Mouse (Mus musculus): ENCODE data around the gene Tbc1d9b. TPM values are rescaled to one million over a fixed set of nuclear protein-coding genes. Genes with fewer than 3 reads are reported as not detected.
A peak's percentile ranks its signal among the peaks of the same experiment; 100 is the strongest.

Gene Tbc1d9b
- polyA plus RNA-seq, 1 experiment: 36.3 TPM

DNA sequence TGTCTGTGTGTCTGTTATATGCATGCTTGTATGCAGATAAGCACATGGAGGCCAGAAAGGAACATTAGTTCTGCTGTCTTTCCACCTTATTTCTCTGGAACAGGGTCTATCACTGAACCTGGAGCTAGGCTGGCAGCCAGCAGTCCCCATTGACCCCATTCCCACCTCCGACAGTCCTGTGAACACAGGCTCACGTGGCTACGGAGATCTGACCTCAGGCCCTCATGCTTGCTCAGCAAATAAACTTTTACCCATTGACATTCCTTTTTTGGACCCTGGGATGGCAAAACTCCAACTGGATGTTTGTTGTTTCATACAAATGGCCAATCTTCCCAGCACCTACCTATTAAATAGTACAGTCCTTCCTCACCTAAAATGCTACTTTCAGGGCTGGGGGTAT lies 45.2 kb downstream of the Tbc1d9b start:
- DNase-seq (ENCODE audit: low spot score): no peak

GRCm38 (mm10) chr11:50177111-50177510 lies 45.9 kb downstream of the Tbc1d9b start:
- no peak for DNase-seq (ENCODE audit: low spot score)

DNA sequence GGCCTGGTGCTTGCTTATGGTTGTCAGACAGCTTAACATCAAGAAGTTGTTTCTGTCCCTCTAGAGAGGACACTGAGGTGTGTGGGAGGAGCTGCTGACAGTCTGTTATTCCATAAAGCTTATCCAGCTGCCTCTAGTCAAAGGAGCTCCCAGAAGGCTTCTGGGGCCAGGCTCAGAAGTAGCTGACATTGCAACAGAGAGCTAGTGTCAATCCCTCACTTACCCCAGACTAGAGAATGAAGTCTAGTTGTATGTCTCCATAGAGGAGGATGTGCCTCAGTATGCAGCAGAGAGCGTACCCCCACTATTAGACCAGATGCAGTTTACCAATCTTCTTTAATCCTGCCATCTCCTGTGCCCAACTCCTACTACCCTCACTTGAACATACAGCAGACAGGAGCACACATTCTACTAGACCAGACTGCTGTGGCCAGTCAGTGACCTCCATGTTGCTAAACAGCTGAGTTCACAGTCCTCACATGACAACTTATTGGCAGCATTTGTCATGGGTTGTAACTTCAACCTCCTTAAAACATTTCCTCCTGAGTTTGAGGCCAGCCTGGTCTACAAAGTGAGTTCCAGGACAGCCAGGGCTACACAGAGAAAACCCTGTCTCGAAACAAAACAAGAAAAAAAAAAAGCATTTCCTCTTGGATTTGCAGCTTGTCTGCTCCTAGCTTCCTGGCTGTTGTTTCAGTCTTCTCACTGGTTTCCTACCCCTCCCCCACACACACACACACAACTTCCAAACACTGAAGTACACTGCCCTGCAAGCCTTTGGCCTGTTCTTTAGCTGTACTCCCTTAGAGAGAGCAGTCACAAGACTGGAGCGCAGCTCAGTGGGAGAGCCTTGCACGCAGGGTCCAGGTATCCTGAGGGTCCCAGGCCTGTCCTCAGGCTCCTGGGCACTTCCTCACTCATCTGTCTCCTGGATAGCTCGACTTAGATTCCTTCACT lies 47.6 kb downstream of the Tbc1d9b start:
- DNase-seq (ENCODE audit: low spot score): no peak

GRCm38 (mm10) chr11:50180478-50181231 lies 49.5 kb downstream of the Tbc1d9b start:
- DNase-seq (ENCODE audit: low spot score): no peak

DNA sequence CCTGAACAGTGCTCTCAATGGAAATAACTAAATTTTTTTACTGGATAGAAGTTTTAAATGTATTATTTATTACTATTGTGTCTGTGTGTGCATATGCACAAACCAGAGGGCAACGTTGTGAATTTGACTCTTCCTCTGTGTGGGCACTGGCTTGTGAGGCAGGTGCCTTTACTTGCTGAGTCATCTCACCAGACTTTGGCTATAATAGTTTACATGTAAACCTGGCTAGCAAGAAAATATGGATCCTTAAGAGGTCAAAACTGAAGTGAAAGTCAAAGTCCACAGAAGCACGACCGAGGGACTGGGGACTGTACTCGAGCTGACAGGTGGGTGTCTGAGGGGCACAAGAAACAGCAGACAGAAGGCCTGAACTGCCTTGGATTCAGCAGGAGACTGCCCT lies 51.5 kb downstream of the Tbc1d9b start:
- DNase-seq (ENCODE audit: low spot score): no peak

- DNase-seq (ENCODE audit: low spot score): no peak
These were observed 53.6 kb downstream of the Tbc1d9b start for GRCm38 (mm10) chr11:50184788-50185187.

- no peak for DNase-seq (ENCODE audit: low spot score)
These were observed 57.5 kb downstream of the Tbc1d9b start for GRCm38 (mm10) chr11:50188682-50189081.

DNA sequence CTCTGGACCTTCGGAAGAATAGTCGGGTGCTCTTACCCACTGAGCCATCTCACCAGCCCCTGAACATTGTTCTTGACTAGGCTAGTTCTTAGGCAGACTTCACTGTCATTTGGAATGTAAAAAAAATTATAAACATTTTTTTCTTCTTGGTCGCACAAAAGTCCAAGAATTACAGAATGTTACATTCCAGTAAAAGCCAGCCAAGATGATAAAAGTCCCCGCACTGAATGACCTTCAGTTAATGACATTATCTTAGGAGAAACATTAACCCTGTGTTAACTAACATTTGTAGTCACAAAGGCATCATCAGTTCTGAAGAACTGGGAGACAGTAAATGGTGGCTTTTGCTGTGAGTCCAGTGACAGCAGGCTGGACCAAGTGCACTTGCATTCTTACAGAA lies 59.2 kb downstream of the Tbc1d9b start:
- no peak for DNase-seq (ENCODE audit: low spot score)

GRCm38 (mm10) chr11:50192278-50192677 lies 61.1 kb downstream of the Tbc1d9b start:
- DNase-seq (ENCODE audit: low spot score): no peak

GRCm38 (mm10) chr11:50194070-50194469 lies 62.9 kb downstream of the Tbc1d9b start:
- DNase-seq (ENCODE audit: low spot score): no peak

DNA sequence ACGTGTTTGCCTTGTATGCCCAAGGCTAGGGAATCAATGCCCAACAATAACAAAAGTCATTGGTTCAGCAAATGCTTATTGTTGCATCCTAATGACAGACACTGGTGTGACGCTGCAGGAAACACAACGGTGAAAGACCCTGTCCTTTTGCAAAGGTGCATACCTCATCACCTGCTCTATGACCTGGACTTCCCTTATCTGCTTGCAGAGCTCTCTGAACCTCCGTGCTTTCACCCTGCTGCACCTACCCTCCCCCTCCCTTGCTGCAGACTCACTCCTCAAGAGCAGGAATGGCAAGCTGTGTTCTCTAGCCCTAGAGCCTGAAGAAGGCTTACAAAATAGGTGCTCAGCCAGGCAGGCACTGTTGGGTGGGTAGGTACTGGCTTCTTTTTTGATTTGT lies 63.6 kb downstream of the Tbc1d9b start:
- DNase-seq (ENCODE audit: low spot score): no peak

- DNase-seq (ENCODE audit: low spot score): no peak
These were observed 66.3 kb downstream of the Tbc1d9b start for GRCm38 (mm10) chr11:50197500-50197899.

DNA sequence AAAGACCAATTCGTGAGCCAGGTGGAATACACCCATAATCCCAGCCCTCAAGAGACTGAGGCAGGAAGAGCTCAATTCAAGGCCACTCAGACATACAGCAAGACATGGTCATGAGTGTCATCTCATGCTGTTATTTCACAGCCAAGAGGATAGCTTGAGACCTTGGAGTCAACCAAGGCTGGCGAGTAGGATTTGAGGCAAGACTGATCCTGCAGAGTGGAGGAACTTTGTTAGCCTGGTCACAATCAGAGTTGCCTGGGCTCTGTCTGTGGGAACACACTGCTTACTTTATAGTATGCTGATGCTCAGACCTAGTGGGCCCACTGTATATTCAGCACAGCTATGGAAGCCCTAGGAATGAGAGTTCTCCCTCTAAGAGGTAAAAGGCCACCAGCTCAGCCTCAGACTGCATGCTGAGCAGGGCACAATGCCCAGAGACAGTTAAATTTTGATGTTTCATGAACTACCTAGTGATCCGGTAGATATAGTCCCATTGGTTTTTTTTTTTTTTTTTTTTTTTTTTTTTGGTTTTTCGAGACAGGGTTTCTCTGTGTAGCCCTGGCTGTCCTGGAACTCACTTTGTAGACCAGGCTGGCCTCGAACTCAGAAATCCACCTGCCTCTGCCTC lies 67.1 kb downstream of the Tbc1d9b start:
- no peak for DNase-seq (ENCODE audit: low spot score)

DNA sequence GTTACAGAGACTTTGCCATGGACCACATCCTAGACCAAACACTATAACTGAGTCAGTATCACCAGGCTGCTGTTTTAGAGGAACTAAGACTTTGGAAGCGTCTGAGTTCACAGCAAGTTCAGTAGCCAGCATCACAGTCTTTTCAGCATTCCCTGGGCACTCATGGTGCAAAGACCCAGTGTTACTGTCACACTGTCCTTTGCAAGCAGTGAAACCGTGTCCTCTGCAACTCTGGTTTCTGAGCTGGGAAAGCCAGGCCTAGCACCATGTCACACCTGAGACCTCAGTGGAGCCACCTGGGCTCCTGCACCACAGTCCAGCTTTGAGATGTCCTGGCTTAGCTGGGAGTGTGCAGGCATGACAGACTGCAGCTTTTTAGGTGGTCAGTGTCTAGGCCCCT lies 67.7 kb downstream of the Tbc1d9b start:
- DNase-seq (ENCODE audit: low spot score): no peak

DNA sequence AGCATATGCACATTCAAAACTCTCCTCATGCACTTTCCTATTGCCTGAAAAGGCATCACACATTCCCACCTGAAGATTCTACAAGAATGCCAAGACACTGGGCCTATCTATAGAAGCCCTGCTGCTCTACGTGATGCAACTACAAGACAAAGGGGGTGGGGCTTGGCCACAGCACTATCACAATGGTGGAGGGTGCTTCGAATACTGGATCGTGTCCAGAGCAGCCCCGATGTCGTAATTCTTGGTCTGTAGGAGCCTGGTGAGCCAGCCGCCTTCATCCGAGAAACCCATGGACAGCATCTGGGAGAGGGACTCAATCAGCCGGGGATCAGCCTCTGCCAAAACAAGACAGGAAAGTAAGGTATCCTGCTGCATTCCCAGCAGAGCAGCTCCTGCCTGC lies 69.4 kb downstream of the Tbc1d9b start:
- DNase-seq (ENCODE audit: low spot score): no peak

- no peak for DNase-seq (ENCODE audit: low spot score)
These were observed 70.4 kb downstream of the Tbc1d9b start for GRCm38 (mm10) chr11:50201590-50201989.

DNA sequence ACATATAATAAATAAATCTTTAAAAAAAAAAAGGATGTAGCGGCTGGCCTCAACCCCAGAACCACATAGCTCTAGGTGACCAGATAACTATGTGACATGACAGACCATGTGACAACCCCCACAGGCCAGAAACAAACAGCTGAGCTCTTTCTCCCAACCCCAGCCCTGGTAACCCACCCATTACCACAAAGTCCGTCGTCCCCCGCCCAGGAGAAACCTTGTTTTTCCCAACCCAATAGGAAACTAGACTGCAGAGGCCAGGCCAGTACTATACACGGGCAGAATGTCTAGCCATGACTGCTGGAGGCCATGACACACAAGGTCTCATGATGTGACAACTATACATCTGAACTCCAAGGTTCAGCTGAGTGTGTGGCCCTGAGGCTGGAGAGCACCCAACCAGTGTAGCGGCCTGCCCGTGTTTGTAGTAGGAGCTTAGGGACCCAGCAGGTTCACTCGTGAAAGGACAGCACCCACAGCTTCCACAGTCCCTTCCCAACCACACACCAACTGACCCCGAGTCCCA lies 72.2 kb downstream of the Tbc1d9b start:
- DNase-seq (ENCODE audit: low spot score): no peak

DNA sequence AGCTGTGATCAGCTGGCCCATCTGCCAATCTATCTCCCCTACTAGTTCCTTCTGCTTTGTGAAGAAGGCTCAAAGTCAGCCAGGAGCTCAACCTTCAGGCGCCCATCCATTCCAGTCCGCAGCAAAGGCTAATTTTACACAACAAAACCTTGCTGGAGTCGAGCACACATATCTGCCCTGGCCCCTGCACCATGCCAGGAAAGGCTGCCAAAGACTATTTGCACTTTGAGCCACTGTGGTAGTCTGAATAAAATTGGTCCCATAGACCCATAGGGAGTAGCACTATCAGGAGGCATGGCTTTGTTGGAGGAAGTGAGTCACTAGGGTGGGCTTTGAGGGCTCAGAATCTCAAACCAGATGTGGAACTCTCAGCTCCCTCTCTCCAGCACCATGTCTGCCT lies 74.2 kb downstream of the Tbc1d9b start:
- no peak for DNase-seq (ENCODE audit: low spot score)

DNA sequence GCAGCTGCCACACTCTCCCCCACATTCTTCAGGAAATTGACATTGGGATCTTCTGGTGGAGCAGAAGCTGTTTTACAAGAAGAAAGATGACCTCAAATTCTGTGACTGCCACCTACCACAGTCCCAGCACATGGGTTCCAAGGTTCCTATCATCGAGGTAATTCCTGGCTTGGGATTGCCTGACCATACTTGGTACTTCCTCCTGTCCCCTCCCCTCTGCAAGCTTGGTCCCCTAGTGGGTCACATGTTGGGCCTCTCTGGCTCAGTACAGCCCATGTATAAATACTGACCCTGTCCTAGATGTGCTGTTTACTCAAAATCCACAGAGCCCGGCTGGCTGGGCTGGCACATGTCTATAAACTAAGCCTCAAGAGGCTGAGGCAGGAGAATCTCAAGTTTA lies 74.8 kb downstream of the Tbc1d9b start:
- no peak for DNase-seq (ENCODE audit: low spot score)

DNA sequence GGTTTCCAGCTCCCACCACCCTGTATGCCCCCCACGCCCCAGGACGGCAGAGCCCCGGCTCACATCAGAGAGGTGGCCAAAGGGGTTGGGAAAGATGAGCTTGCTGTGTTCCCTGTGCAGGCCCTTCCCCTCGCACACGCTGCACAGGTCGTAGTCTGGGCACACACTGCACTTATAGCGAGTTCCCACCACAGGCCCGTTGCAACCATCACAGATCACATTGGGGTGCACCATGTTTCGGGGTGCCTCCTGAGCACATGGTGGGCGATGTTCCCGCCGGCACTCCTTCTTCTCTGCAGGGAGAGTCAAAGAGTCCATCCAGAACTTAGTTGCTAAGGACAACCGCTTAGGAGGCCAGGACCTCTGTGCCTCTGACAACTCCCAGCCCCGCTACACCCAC lies 76.1 kb downstream of the Tbc1d9b start:
- no peak for DNase-seq (ENCODE audit: low spot score)

GRCm38 (mm10) chr11:50208039-50208438 lies 76.8 kb downstream of the Tbc1d9b start:
- no peak for DNase-seq (ENCODE audit: low spot score)

- peak; percentile 68 for DNase-seq (ENCODE audit: low spot score)
These were observed 78.9 kb downstream of the Tbc1d9b start for GRCm38 (mm10) chr11:50210101-50210504.
